ENCODE assay signal across 9 mouse cellular contexts in genomic region chr19:7279114-7279513, GRCm38 (mm10). TPM values are rescaled to one million over a fixed set of nuclear protein-coding genes. Genes with fewer than 3 reads are reported as not detected.
DNase-seq lines count a peak whose midpoint lies in the region; ATAC-seq and TF ChIP-seq lines count a peak whose summit lies in the region.
"Had no signal": no experiment of that assay in that cellular context is flagged by ENCODE, and none has a peak within 500 bp of the region (broad histone marks: within the 10 kb centered on the region; RNA-seq: fewer than 3 reads in every experiment).

No protein-coding gene starts in this region.

- peak; percentile 39; the same call in 1 of the 2 replicates for ATAC-seq in intestine, embryonic 16.5 days
- peak; percentile 59 for ATAC-seq in lung, embryonic 16.5 days (ENCODE audit: low read depth)

- H3K27ac ChIP-seq in layer of hippocampus, adult 2 months: peak overlapping the region; percentile 92
- H3K27ac ChIP-seq in bone marrow macrophage, adult 2 months (ENCODE audit: insufficient read depth, low read depth, low read length): no peak overlapping the region
- no peak overlapping the region for H3K27ac ChIP-seq in intestine, embryonic 16.5 days (ENCODE audit: low read length)
- H3K27ac ChIP-seq in lung, embryonic 16.5 days (ENCODE audit: low read length): no peak overlapping the region
- H3K27ac ChIP-seq in small intestine, adult 2 months (ENCODE audit: insufficient read depth, low read depth, low read length): no peak overlapping the region
- H3K27ac ChIP-seq: lung, embryonic 15.5 days had no signal

- no peaks in the 10 kb centered on the region for H3K4me1 ChIP-seq in bone marrow macrophage, adult 2 months (ENCODE audit: control insufficient read depth, insufficient read depth, low read length)
- H3K4me1 ChIP-seq in intestine, embryonic 16.5 days (ENCODE audit: control insufficient read depth, insufficient read depth, low read length): peaks cover 7% of the 10 kb centered on the region; the same call in 1 of the 2 replicates
- H3K4me1 ChIP-seq in lung, embryonic 16.5 days (replicated peaks; ENCODE audit: control insufficient read depth, insufficient read depth, low read length): peaks cover 4% of the 10 kb centered on the region
- H3K4me1 ChIP-seq in small intestine, adult 2 months (ENCODE audit: control insufficient read depth, insufficient read depth, insufficient read length, low read length): no peaks in the 10 kb centered on the region

- H3K36me3 ChIP-seq in intestine, embryonic 16.5 days (ENCODE audit: control insufficient read depth, insufficient read depth, low read length): peaks cover 33% of the 10 kb centered on the region
- peaks cover 39% of the 10 kb centered on the region for H3K36me3 ChIP-seq in lung, embryonic 16.5 days (ENCODE audit: control insufficient read depth, insufficient read depth, low read length)
- H3K36me3 ChIP-seq in small intestine, adult 2 months (ENCODE audit: control insufficient read depth, insufficient read depth, low read length): peaks cover 83% of the 10 kb centered on the region

- no peak for TF ChIP-seq POLR2A in bone marrow macrophage, adult 2 months (IDR thresholded peaks at IDR 0.05; ENCODE audit: borderline replicate concordance, low read depth, low read length)
- TF ChIP-seq POLR2A in small intestine, adult 2 months (IDR thresholded peaks at IDR 0.05; ENCODE audit: low read depth, low read length): no peak

- 30% methylated on average over 6 of the region's 6 CpGs for WGBS in intestine, embryonic 16.5 days
- WGBS in lung, embryonic 16.5 days: 33% methylated on average over 6 of the region's 6 CpGs
- 53% methylated on average over 6 of the region's 6 CpGs for WGBS in small intestine, adult 2 months

- H3K4me3 ChIP-seq in layer of hippocampus, adult 2 months: no peak overlapping the region
- H3K4me3 ChIP-seq in bone marrow macrophage, adult 2 months (ENCODE audit: insufficient read depth, low read length): no peak overlapping the region
- H3K4me3 ChIP-seq in intestine, embryonic 16.5 days (ENCODE audit: low read length): no peak overlapping the region
- H3K4me3 ChIP-seq in lung, embryonic 16.5 days (ENCODE audit: low read length): no peak overlapping the region
- H3K4me3 ChIP-seq in small intestine, adult 2 months (ENCODE audit: low read depth, low read length): no peak overlapping the region
- H3K4me3 ChIP-seq: lung, embryonic 15.5 days had no signal

- H3K9ac ChIP-seq in intestine, embryonic 16.5 days (ENCODE audit: low read depth, low read length): no peak overlapping the region; the same call in 1 of the 2 replicates
- no peak overlapping the region for H3K9ac ChIP-seq in lung, embryonic 16.5 days (ENCODE audit: low read length)
- H3K9ac ChIP-seq: lung, embryonic 15.5 days had no signal

- H3K4me2 ChIP-seq in intestine, embryonic 16.5 days (ENCODE audit: low read depth, low read length): no peak overlapping the region
- H3K4me2 ChIP-seq in lung, embryonic 16.5 days (ENCODE audit: low read depth, low read length): no peak overlapping the region
- H3K4me2 ChIP-seq: lung, embryonic 15.5 days had no signal

- peak; percentile 81 for TF ChIP-seq CTCF in layer of hippocampus, adult 2 months (conservative IDR thresholded peaks at IDR 0.05)
- peak; percentile 53 for TF ChIP-seq CTCF in bone marrow macrophage, adult 2 months (IDR thresholded peaks at IDR 0.05; ENCODE audit: low read depth, low read length)
- peak; percentile 58; the same call in 1 of the 2 replicates for TF ChIP-seq CTCF in small intestine, adult 2 months (IDR thresholded peaks at IDR 0.05; ENCODE audit: extremely low read depth, insufficient read length, insufficient replicate concordance, low read depth, low read length)

- H3K9me3 ChIP-seq in intestine, embryonic 16.5 days (ENCODE audit: control insufficient read depth, low read length): no peaks in the 10 kb centered on the region
- H3K9me3 ChIP-seq in lung, embryonic 16.5 days (ENCODE audit: control insufficient read depth, low read length): no peaks in the 10 kb centered on the region
- H3K9me3 ChIP-seq: lung, embryonic 15.5 days had no signal

- DNase-seq in layer of hippocampus, adult 2 months (ENCODE audit: low spot score in 2 of 2): no peak
- no peak for DNase-seq in layer of hippocampus, adult 9-10 months (ENCODE audit: low spot score)
- peak; percentile 65 for DNase-seq in gastrocnemius, postnatal 25 days
- no peak for DNase-seq in right cerebral cortex, postnatal 4 days

- H3K27me3 ChIP-seq in intestine, embryonic 16.5 days (replicated peaks; ENCODE audit: control insufficient read depth, insufficient read depth, low read length): no peaks in the 10 kb centered on the region
- H3K27me3 ChIP-seq in lung, embryonic 16.5 days (ENCODE audit: control insufficient read depth, insufficient read depth, low read depth, low read length): no peaks in the 10 kb centered on the region
- H3K27me3 ChIP-seq in small intestine, adult 2 months (ENCODE audit: control insufficient read depth, insufficient read depth, low read length): no peaks in the 10 kb centered on the region
- H3K27me3 ChIP-seq: lung, embryonic 15.5 days had no signal

RNA-seq across cellular contexts. Expression of gene Rcor2, which starts 12.0 kb away (rescaled TPM):
- 10 to 100 TPM; 17.0 to 18.2 TPM for total RNA-seq in layer of hippocampus, adult 2 months (2021)
- polyA plus RNA-seq in bone marrow macrophage, adult 2 months (2012; ENCODE audit: insufficient read depth, insufficient read length, missing spikeins): 0.53 and 1.5 TPM in 2 replicates
- total RNA-seq in gastrocnemius, postnatal 25 days (2021): 1 to 10 TPM; 2.6 to 4.2 TPM
- polyA plus RNA-seq in intestine, embryonic 16.5 days (2015; fragmentation: Nextera tagmentation; extraction: Ambion mirVana): 6.5 and 9.0 TPM in 2 replicates
- 5.9 and 8.5 TPM in 2 replicates for polyA plus RNA-seq in lung, embryonic 16.5 days (2015; fragmentation: Nextera tagmentation; extraction: Ambion mirVana)
- 1.2 and 1.8 TPM in 2 replicates for polyA plus RNA-seq in small intestine, adult 2 months (2012; rRNA removed)

RNA-seq across cellular contexts. Expression of gene Naa40, which starts 38.1 kb away (rescaled TPM):
- 10 to 100 TPM; 34.2 to 38.1 TPM for total RNA-seq in layer of hippocampus, adult 2 months (2021)
- polyA plus RNA-seq in bone marrow macrophage, adult 2 months (2012; ENCODE audit: insufficient read depth, insufficient read length, missing spikeins): 26.0 and 27.4 TPM in 2 replicates
- total RNA-seq in gastrocnemius, postnatal 25 days (2021): 10 to 100 TPM in 1 of 2 experiments, 1 to 10 TPM in 1; 8.3 to 13.0 TPM
- 48.4 and 51.9 TPM in 2 replicates for polyA plus RNA-seq in intestine, embryonic 16.5 days (2015; fragmentation: Nextera tagmentation; extraction: Ambion mirVana)
- 54.3 and 56.1 TPM in 2 replicates for polyA plus RNA-seq in lung, embryonic 16.5 days (2015; fragmentation: Nextera tagmentation; extraction: Ambion mirVana)
- polyA plus RNA-seq in small intestine, adult 2 months (2012; rRNA removed): 8.2 and 13.1 TPM in 2 replicates
